Mouse (Mus musculus) CH12.LX (cell line): Measurements from ENCODE around the gene Awat1. TPM values are rescaled to one million over a fixed set of nuclear protein-coding genes. Genes with fewer than 3 reads are reported as not detected.

ENCODE experiments used
- DNase-seq: peaks from one replicate; pipeline ENCODE4 v3.0.0-alpha.2; 2013; ENCODE audit errors: extremely low read depth
- H3K27ac ChIP-seq: 2 replicates; pipeline ENCODE4 v1.5.1; 2012; ENCODE audit warnings: low read depth, mild to moderate bottlenecking, control low read depth, moderate library complexity; ENCODE audit not compliant: insufficient read depth
- H3K27me3 ChIP-seq: replicated peaks from 2 replicates; pipeline ENCODE3; 2012; ENCODE audit warnings: inconsistent platforms
- H3K36me3 ChIP-seq, 2 experiments: replicated peaks in 1 of 2; 2 replicates each; pipeline versions ENCODE3 to v1.6.1; 2012; ENCODE audit warnings: inconsistent platforms in 1 of 2, low read length in 1 of 2, mild to moderate bottlenecking in 1 of 2, mixed read lengths in 1 of 2, moderate library complexity in 1 of 2; ENCODE audit not compliant: control insufficient read depth in 1 of 2, insufficient read depth in 1 of 2
- H3K4me1 ChIP-seq, 2 experiments: 2 replicates each; pipeline ENCODE4 v1.6.1; 2012; ENCODE audit warnings: inconsistent platforms in 1 of 2, moderate library complexity in 1 of 2; ENCODE audit not compliant: insufficient read depth in 2 of 2, control insufficient read depth in 1 of 2
- H3K4me2 ChIP-seq: 2 replicates; pipeline ENCODE4 v1.6.1; 2012; ENCODE audit warnings: low read depth, mild to moderate bottlenecking, control low read depth; ENCODE audit not compliant: poor library complexity, insufficient read depth, severe bottlenecking
- H3K4me3 ChIP-seq, 3 experiments: fragments of 150-350 bp in 1 of 3; sonication (generic) in 1 of 3; replicated peaks in 1 of 3; 2 replicates each; pipeline versions ENCODE3 to v1.5.1; 2011 to 2012; ENCODE audit warnings: low read depth in 2 of 3, low read length in 2 of 3, mild to moderate bottlenecking in 2 of 3, moderate library complexity in 2 of 3, control low read depth in 1 of 3, improper control_type of control experiment in 1 of 3, inconsistent platforms in 1 of 3, mixed read lengths in 1 of 3; ENCODE audit not compliant: poor library complexity in 1 of 3
- H3K79me2 ChIP-seq: replicated peaks from 2 replicates; pipeline ENCODE4 v1.6.1; 2012; ENCODE audit warnings: mild to moderate bottlenecking, moderate library complexity; ENCODE audit not compliant: control insufficient read depth, poor library complexity, insufficient read depth, severe bottlenecking; ENCODE audit errors: extremely low read depth
- H3K9ac ChIP-seq: 2 replicates; pipeline ENCODE4 v1.6.1; 2012; ENCODE audit warnings: low read depth, mild to moderate bottlenecking, control low read depth, moderate library complexity; ENCODE audit not compliant: insufficient read depth
- H3K9me3 ChIP-seq: replicated peaks from 2 replicates; pipeline ENCODE3; 2012; ENCODE audit warnings: low read length, inconsistent platforms, mixed read lengths
- BHLHE40 ChIP-seq: IDR thresholded peaks from 2 replicates; pipeline ENCODE4 v1.6.1; 2011; ENCODE audit warnings: mild to moderate bottlenecking, low read depth, low read length, improper control_type of control experiment
- CHD1 ChIP-seq: IDR thresholded peaks from 2 replicates; pipeline ENCODE4 v1.6.1; 2012; ENCODE audit warnings: low read depth, low read length, improper control_type of control experiment, inconsistent platforms
- CTCF ChIP-seq, 2 experiments: IDR thresholded peaks in 1 of 2; conservative IDR thresholded peaks in 1 of 2; 2 replicates each; pipeline ENCODE4 v1.5.1; 2011 to 2012; ENCODE audit warnings: low read depth in 2 of 2, low read length in 2 of 2, improper control_type of control experiment in 1 of 2, inconsistent platforms in 1 of 2, mild to moderate bottlenecking in 1 of 2, moderate library complexity in 1 of 2
- E2F4 ChIP-seq: IDR thresholded peaks from 2 replicates; pipeline ENCODE4 v1.6.1; 2011; ENCODE audit warnings: low read depth, low read length, improper control_type of control experiment; ENCODE audit not compliant: insufficient replicate concordance
- ETS1 ChIP-seq: conservative IDR thresholded peaks from 2 replicates; pipeline ENCODE4 v1.6.1; 2012; ENCODE audit warnings: low read depth, mild to moderate bottlenecking, inconsistent platforms, low read length, improper control_type of control experiment, moderate library complexity
- GABPA ChIP-seq: IDR thresholded peaks from 2 replicates; pipeline ENCODE4 v1.6.1; 2012; ENCODE audit warnings: low read depth, low read length, improper control_type of control experiment, inconsistent platforms; ENCODE audit not compliant: insufficient replicate concordance
- IRF4 ChIP-seq: IDR thresholded peaks from 2 replicates; pipeline ENCODE4 v1.6.1; 2014; ENCODE audit warnings: low read depth, mild to moderate bottlenecking, inconsistent platforms, low read length, improper control_type of control experiment
- JUN ChIP-seq: IDR thresholded peaks from 2 replicates; pipeline ENCODE4 v1.6.1; 2011; ENCODE audit warnings: low read depth, mild to moderate bottlenecking, low read length, improper control_type of control experiment, moderate library complexity; ENCODE audit not compliant: insufficient read depth
- MAFK ChIP-seq: IDR thresholded peaks from 2 replicates; pipeline ENCODE4 v1.6.1; 2011; ENCODE audit warnings: low read length, improper control_type of control experiment; ENCODE audit not compliant: insufficient replicate concordance
- MAZ ChIP-seq: IDR thresholded peaks from 2 replicates; pipeline ENCODE4 v1.6.1; 2012; ENCODE audit warnings: low read depth, mild to moderate bottlenecking, inconsistent platforms, low read length, improper control_type of control experiment, moderate library complexity
- MXI1 ChIP-seq: IDR thresholded peaks from 2 replicates; pipeline ENCODE4 v1.6.1; 2011; ENCODE audit warnings: mild to moderate bottlenecking, low read depth, low read length, improper control_type of control experiment
- POLR2AphosphoS2 ChIP-seq: IDR thresholded peaks from 2 replicates; pipeline ENCODE4 v1.6.1; 2011; ENCODE audit warnings: low read depth, low read length, improper control_type of control experiment
- RAD21 ChIP-seq: IDR thresholded peaks from 2 replicates; pipeline ENCODE4 v1.6.1; 2011; ENCODE audit warnings: low read depth, mild to moderate bottlenecking, low read length, improper control_type of control experiment, moderate library complexity
- SIN3A ChIP-seq: IDR thresholded peaks from 2 replicates; pipeline ENCODE4 v1.6.1; 2012; ENCODE audit warnings: low read length, improper control_type of control experiment, inconsistent platforms
- ZKSCAN1 ChIP-seq: IDR thresholded peaks from 2 replicates; pipeline ENCODE4 v1.6.1; 2012; ENCODE audit warnings: low read depth, inconsistent platforms, low read length, improper control_type of control experiment, borderline replicate concordance
- ZMIZ1 ChIP-seq: IDR thresholded peaks from 2 replicates; pipeline ENCODE4 v1.6.1; 2012; ENCODE audit warnings: low read depth, mild to moderate bottlenecking, inconsistent platforms, low read length, improper control_type of control experiment
- dilution Hi-C: fragments of 300-500 bp; cut with MboI; formaldehyde crosslinking; loops from 2 replicates; pipeline ENCODE4 v1.14.3; 2020; ENCODE audit warnings: low sequenced_read_pairs; ENCODE audit not compliant: extremely low pct_unique_long_range_greater_than_20kb, extremely low pct_ligation_motif_present
- in situ Hi-C: fragments of 300-500 bp; cut with MboI; formaldehyde crosslinking; loops from 3 replicates; pipeline ENCODE4 v1.14.3; 2019; ENCODE audit warnings: low sequenced_read_pairs, low pct_ligation_motif_present, low pct_unique_long_range_greater_than_20kb, mixed read lengths
- polyA plus RNA-seq: library from polyadenylated mRNA; unstranded; fragments of >175 nt; gene quantifications from 2 replicates; pipeline ENCODE4 v1.2.1, GENCODE M21; 2012; ENCODE audit warnings: low read depth; ENCODE audit not compliant: insufficient read length
- total RNA-seq, 2 experiments: library from RNA; depleted of rRNA; stranded (reverse); fragments of 300-350 nt in 1 of 2; fragments of >200 nt in 1 of 2; gene quantifications; 2 replicates each; pipeline ENCODE4 v1.2.3; 2012 to 2014

The Awat1 gene
- total and polyA plus RNA-seq, 3 experiments, result not detected

DNA sequence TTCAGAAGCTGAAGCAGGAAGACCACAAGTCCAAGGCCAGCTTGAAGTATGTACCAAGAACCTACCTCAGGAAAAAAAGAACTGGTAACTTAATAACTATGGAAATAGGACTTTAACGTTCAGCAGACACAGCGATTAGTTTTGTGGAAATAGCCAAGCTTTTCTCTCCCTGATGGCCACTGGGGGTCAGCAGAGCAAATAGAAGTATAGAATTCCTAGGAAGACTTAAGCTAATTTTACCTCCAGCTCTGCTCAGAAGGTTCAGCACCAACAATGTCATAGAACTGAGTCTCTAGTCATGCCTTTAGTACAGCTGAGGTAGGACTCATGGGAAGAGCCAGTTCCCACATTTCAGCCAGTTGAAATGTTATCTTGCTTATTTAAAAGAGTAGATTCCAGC lies 49.3 kb downstream of the Awat1 start:
- Histone ChIP-seq H3K79me2 (peaks cover 7% of the 10 kb centered on the region), H3K4me2 (no peak overlapping the region), H3K4me1 (peaks cover 0 to 25% of the 10 kb centered on the region in 2 experiments; a peak in 2 of 4 replicates), H3K4me3 (no peak overlapping the region), H3K36me3 (peaks cover 12 to 34% of the 10 kb centered on the region in 2 experiments), H3K9me3 (no peaks in the 10 kb centered on the region), H3K27me3 (no peaks in the 10 kb centered on the region), H3K9ac (no peak overlapping the region), H3K27ac (no peak overlapping the region)
- DNase-seq, result no peak
- TF ChIP-seq MAZ, result no peak
- TF ChIP-seq CHD1, result no peak
- TF ChIP-seq CTCF (conservative IDR thresholded peaks at IDR 0.05 in 1 of 2, IDR thresholded peaks at IDR 0.05 in 1 of 2; ENCODE audit: low read depth in 2 of 2, low read length in 2 of 2), result 0 out of 4 replicates have a peak, but pooled peaks of 1 of the 2 experiments have one; percentile 6
- no peak for TF ChIP-seq IRF4
- dilution Hi-C loops, result no loop called here
- in situ Hi-C loops, result no loop called here

DNA sequence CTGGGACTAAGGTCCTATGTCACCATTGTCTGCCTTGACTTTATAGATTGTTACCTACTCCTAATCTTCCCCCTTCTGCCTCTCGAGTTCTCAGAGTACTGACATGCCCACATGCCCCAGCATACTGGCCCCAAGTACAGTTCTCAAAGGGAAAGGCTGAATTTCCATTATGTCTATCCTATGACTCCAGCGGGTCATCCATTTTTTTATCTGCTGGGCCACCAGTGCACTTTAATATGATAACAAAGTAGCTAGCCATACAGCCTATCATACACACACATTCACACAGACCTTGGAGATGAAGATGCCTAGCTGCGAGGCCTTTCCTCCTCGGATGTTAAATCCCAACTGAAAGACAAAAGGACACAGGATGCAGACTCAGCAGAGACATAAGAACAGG lies 52.2 kb downstream of the Awat1 start:
- no peak for TF ChIP-seq POLR2AphosphoS2
- TF ChIP-seq CHD1, result no peak
- TF ChIP-seq RAD21, result no peak
- no peak for TF ChIP-seq MXI1
- no peak for TF ChIP-seq JUN
- no peak for TF ChIP-seq ETS1
- no peak for TF ChIP-seq SIN3A
- no peak for TF ChIP-seq ZMIZ1
- no peak for TF ChIP-seq ZKSCAN1
- no peak for TF ChIP-seq GABPA
- TF ChIP-seq MAFK, result no peak
- TF ChIP-seq BHLHE40, result no peak
- no peak for TF ChIP-seq E2F4
- Histone ChIP-seq H3K36me3 (peaks cover 12 to 40% of the 10 kb centered on the region in 2 experiments), H3K27me3 (no peaks in the 10 kb centered on the region), H3K27ac (no peak overlapping the region), H3K4me1 (peaks cover 0 to 12% of the 10 kb centered on the region in 2 experiments; a peak in 2 of 4 replicates), H3K4me3 (no peak overlapping the region), H3K79me2 (peaks cover 19% of the 10 kb centered on the region), H3K4me2 (no peak overlapping the region), H3K9me3 (no peaks in the 10 kb centered on the region), H3K9ac (no peak overlapping the region)
- dilution Hi-C loops, result no loop called here
- in situ Hi-C loops, result no loop called here
- no peak for DNase-seq
